Mouse (Mus musculus): ENCODE measurements around the gene Cog2. TPM values are rescaled to one million over a fixed set of nuclear protein-coding genes. Genes with fewer than 3 reads are reported as not detected.

The Cog2 gene
- 62.6 TPM for polyA plus RNA-seq (2017; shearing (Covaris generic))

DNA sequence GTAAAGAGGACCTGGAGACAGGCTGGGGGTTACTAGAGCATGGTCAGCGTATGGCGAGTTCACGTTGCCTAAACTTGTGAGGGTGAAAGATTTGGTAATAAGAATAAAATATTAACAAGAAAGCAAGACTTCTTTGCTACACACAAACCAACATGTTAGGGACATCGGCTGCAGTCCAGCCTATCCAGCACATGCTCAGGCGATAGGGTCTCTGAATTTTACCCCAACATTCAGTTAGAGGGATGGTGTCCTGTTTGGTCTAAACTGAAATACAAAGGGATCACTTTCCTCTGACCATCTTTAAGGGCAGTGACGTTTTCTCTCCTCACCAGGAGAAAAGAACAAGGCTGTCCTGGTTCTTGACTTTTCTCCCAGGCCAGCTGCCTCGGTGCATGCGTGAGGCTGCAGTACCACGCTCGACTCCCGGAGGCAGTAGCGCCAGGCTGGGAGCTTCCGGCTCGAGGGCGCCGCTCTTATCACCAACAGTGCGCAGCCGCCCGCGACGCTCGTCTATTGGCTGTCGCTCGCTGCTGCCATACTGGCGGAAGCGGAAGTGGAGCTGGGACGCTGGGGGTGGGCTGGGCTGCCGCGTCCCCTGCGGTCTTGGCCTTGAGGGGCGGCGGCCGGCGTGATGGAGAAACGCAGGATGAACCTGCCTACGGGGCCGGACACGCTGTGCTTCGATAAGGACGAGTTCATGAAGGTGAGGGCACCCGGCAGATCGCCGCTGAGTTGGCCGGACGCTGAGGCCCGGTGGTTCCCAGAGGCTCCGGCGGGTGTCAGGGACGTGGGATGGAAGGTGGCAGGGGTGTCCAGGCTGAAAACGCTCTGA is at the start of gene Cog2:
Gene Cog2, plus strand, starts transcription at position 519 of the 832 bp plus-strand sequence.

DNA sequence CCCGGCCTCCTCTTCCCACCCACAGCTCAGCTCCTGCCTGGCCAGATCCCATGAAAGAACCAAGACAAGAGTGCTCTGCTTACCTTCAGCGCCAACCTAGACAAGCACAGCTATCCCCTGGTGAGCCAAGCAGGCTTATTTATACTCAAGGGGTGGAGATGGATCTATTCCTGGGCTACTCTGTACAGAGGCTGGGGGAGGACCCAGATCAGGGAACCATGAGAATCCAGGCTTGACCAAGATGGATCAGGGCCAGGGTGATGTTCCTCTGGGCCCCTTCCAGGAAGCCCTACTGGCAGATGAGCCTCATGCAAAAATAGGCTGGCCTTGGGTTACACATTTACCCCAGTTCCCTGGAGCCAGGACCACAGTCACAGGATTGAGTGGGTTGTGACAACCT is 49.0 kb downstream of the Cog2 start, which contains the start of gene Agt:
Gene Agt, minus strand, starts transcription at position 114 of the 400 bp plus-strand sequence.

GRCm38 (mm10) chr8:124575811-124576210 is 55.2 kb downstream of the Cog2 start, which contains the start of gene Capn9:
Gene Capn9, plus strand, starts transcription at chr8:124576111.

Other genes with a start within 250 kb of the Cog2 start
- 0.14 TPM for gene Pgbd5, start 81.1 kb upstream of the Cog2 start, polyA plus RNA-seq (2017; shearing (Covaris generic))
- 0.12 TPM for gene Agt, start 48.9 kb downstream of the Cog2 start, polyA plus RNA-seq (2017; shearing (Covaris generic))
- not detected for gene Capn9, start 55.3 kb downstream of the Cog2 start, polyA plus RNA-seq (2017; shearing (Covaris generic))
- gene 2310022B05Rik, start 142.6 kb downstream of the Cog2 start, polyA plus RNA-seq (2017; shearing (Covaris generic)), result 6.6 TPM
- 102 TPM for gene Ttc13, start 201.2 kb downstream of the Cog2 start, polyA plus RNA-seq (2017; shearing (Covaris generic))
- 24.3 TPM for gene Arv1, start 201.4 kb downstream of the Cog2 start, polyA plus RNA-seq (2017; shearing (Covaris generic))
- gene Fam89a, start 231.1 kb downstream of the Cog2 start, polyA plus RNA-seq (2017; shearing (Covaris generic)), result 15.3 TPM